10 mouse cellular contexts compared by ENCODE assay signal in the genomic region with DNA sequence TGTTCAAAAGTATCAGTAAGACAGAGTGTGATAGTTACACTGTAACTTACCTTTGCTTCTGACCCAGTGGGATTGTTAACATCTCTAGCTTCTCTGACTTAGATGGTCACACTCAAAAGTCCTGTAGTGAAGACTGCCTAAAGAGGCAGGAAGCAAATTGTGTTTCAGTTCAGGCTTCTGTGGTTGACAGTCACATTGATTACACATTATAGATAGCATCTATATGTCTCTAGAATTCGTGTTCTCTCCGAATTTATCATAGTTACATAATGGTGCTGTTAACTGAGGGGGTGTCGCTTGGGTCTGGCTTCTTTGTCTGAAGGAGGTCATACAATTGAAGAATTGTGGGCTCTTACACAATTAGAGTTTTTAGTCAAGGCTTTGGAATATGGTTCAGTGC. TPM values are rescaled to one million over a fixed set of nuclear protein-coding genes. Genes with fewer than 3 reads are reported as not detected.
DNase-seq lines count a peak whose midpoint lies in the region; ATAC-seq and TF ChIP-seq lines count a peak whose summit lies in the region.
"Had no signal": no experiment of that assay in that cellular context is flagged by ENCODE, and none has a peak within 500 bp of the region (broad histone marks: within the 10 kb centered on the region; RNA-seq: fewer than 3 reads in every experiment).

No protein-coding gene starts in this region.

- intact Hi-C loops in heart, postnatal 14 days (cut with DNase I): loop anchor here (10.0 kb wide), 1 partner anchor 1320 kb away; no protein-coding TSS in a partner anchor

- H3K27ac ChIP-seq in heart, embryonic 10.5 days: 0 out of 2 replicates have a peak overlapping the region, but pooled peaks have one; percentile 99
- no peak overlapping the region for H3K27ac ChIP-seq in ES-E14 (ENCODE audit: insufficient read depth, low read depth, low read length, poor library complexity, severe bottlenecking)
- no peak overlapping the region for H3K27ac ChIP-seq in hindbrain, embryonic 12.5 days
- no peak overlapping the region for H3K27ac ChIP-seq in midbrain, embryonic 10.5 days (replicated peaks)

- H3K36me3 ChIP-seq in heart, embryonic 10.5 days: peaks cover 38% of the 10 kb centered on the region
- H3K36me3 ChIP-seq in ES-E14 (ENCODE audit: control insufficient read depth, insufficient read depth, low read length, poor library complexity, severe bottlenecking): peaks cover 5% of the 10 kb centered on the region
- H3K36me3 ChIP-seq in hindbrain, embryonic 12.5 days: peaks cover 15% of the 10 kb centered on the region
- peaks cover 44% of the 10 kb centered on the region for H3K36me3 ChIP-seq in midbrain, embryonic 10.5 days

- DNase-seq in heart, embryonic 10.5 days (ENCODE audit: low spot score): no peak
- DNase-seq in heart, postnatal 14 days: no peak
- DNase-seq in ES-E14 (ENCODE audit: low read depth, low spot score): no peak
- no peak for DNase-seq in midbrain, embryonic 10.5 days (ENCODE audit: low spot score)
- no peak for DNase-seq in T-cell, adult 2 months (ENCODE audit: low spot score)
- no peak for DNase-seq in urinary bladder, adult 2 months (ENCODE audit: low spot score)
- DNase-seq in cerebellum, postnatal 4 days (ENCODE audit: low spot score in 2 of 2): no peak
- DNase-seq: cerebellum, adult 9-11 months; lung, postnatal 36 days had no signal

- H3K9ac ChIP-seq in ES-E14 (ENCODE audit: insufficient read depth, low read depth, low read length, poor library complexity, severe bottlenecking): no peak overlapping the region
- peak overlapping the region; percentile 96 for H3K9ac ChIP-seq in hindbrain, embryonic 12.5 days

- no peaks in the 10 kb centered on the region for H3K27me3 ChIP-seq in heart, embryonic 10.5 days (ENCODE audit: insufficient read depth, poor library complexity, severe bottlenecking)
- H3K27me3 ChIP-seq in hindbrain, embryonic 12.5 days: no peaks in the 10 kb centered on the region
- no peaks in the 10 kb centered on the region for H3K27me3 ChIP-seq in midbrain, embryonic 10.5 days (ENCODE audit: low read depth, poor library complexity, severe bottlenecking)

- WGBS in heart, embryonic 10.5 days: 51% methylated on average over 3 of the region's 3 CpGs
- 59% methylated on average over 3 of the region's 3 CpGs for WGBS in hindbrain, embryonic 12.5 days
- WGBS in midbrain, embryonic 10.5 days: 76% methylated on average over 3 of the region's 3 CpGs

- in situ Hi-C loops in ES-E14 (cut with MboI; ENCODE audit: low sequenced_read_pairs in 2 of 2, unreplicated experiment in 2 of 2): no loop called here

- H3K4me2 ChIP-seq in hindbrain, embryonic 12.5 days (replicated peaks): peak overlapping the region; percentile 70

- H3K9me3 ChIP-seq in heart, embryonic 10.5 days: no peaks in the 10 kb centered on the region
- no peaks in the 10 kb centered on the region for H3K9me3 ChIP-seq in ES-E14 (ENCODE audit: control insufficient read depth, insufficient read depth, low read depth, low read length)
- H3K9me3 ChIP-seq in hindbrain, embryonic 12.5 days (replicated peaks): no peaks in the 10 kb centered on the region
- H3K9me3 ChIP-seq in midbrain, embryonic 10.5 days (replicated peaks): no peaks in the 10 kb centered on the region

- peak overlapping the region; percentile 99 for H3K4me3 ChIP-seq in heart, embryonic 10.5 days
- peak overlapping the region; percentile 25 to 90; a peak in 3 of 4 replicates for H3K4me3 ChIP-seq in ES-E14 (ENCODE audit: insufficient read depth in 1 of 2, low read depth in 1 of 2, low read length in 2 of 2, poor library complexity in 1 of 2, severe bottlenecking in 1 of 2)
- H3K4me3 ChIP-seq in hindbrain, embryonic 12.5 days: peak overlapping the region; percentile 92
- H3K4me3 ChIP-seq in midbrain, embryonic 10.5 days: peak overlapping the region; percentile 97

- peaks cover 24% of the 10 kb centered on the region; the same call in 1 of the 2 replicates for H3K4me1 ChIP-seq in heart, embryonic 10.5 days
- H3K4me1 ChIP-seq in ES-E14 (ENCODE audit: control insufficient read depth in 2 of 2, insufficient read depth in 2 of 2, low read length in 2 of 2, poor library complexity in 1 of 2): peaks cover 3 to 6% of the 10 kb centered on the region in 2 experiments; a peak in 3 of 4 replicates
- H3K4me1 ChIP-seq in hindbrain, embryonic 12.5 days: peaks cover 29% of the 10 kb centered on the region
- H3K4me1 ChIP-seq in midbrain, embryonic 10.5 days: peaks cover 31% of the 10 kb centered on the region

- ATAC-seq in hindbrain, embryonic 12.5 days (ENCODE audit: low FRiP score): no peak

TF ChIP-seq in ES-E14, 5 proteins besides CTCF, POLR2A, EP300 and RAD21:
- TF ChIP-seq HCFC1 (IDR thresholded peaks at IDR 0.05; ENCODE audit: borderline replicate concordance, insufficient read depth, low read length) (no peak), CHD2 (IDR thresholded peaks at IDR 0.05; ENCODE audit: low read depth, low read length) (no peak)
TF ChIP-seq in ES-E14: peak in this region for 0.

RNA-seq across cellular contexts. Expression of gene Catsper2, which starts 1.5 kb away (rescaled TPM):
- 2.8 and 3.1 TPM in 2 replicates for polyA plus RNA-seq in heart, embryonic 10.5 days (2016; fragmentation: Nextera tagmentation; extraction: Ambion mirVana)
- 1 to 10 TPM; 3.2 to 3.9 TPM for total RNA-seq in heart, postnatal 14 days (2021)
- total RNA-seq in ES-E14 (2012; rRNA removed): 3.3 and 3.7 TPM in 2 replicates
- 3.2 and 4.1 TPM in 2 replicates for polyA plus RNA-seq in hindbrain, embryonic 12.5 days (2016; fragmentation: Nextera tagmentation; extraction: Ambion mirVana)
- polyA plus RNA-seq in midbrain, embryonic 10.5 days (2016; fragmentation: Nextera tagmentation; extraction: Ambion mirVana): 2.7 and 4.1 TPM in 2 replicates
- polyA plus RNA-seq in urinary bladder, adult 2 months (2012; rRNA removed): 2.2 and 2.7 TPM in 2 replicates

RNA-seq across cellular contexts. Expression of gene Pdia3, which starts 1.5 kb away (rescaled TPM):
- 736 and 829 TPM in 2 replicates for polyA plus RNA-seq in heart, embryonic 10.5 days (2016; fragmentation: Nextera tagmentation; extraction: Ambion mirVana)
- 100 to 1,000 TPM; 115 to 150 TPM for total RNA-seq in heart, postnatal 14 days (2021)
- 209 and 251 TPM in 2 replicates for total RNA-seq in ES-E14 (2012; rRNA removed)
- 547 and 563 TPM in 2 replicates for polyA plus RNA-seq in hindbrain, embryonic 12.5 days (2016; fragmentation: Nextera tagmentation; extraction: Ambion mirVana)
- polyA plus RNA-seq in midbrain, embryonic 10.5 days (2016; fragmentation: Nextera tagmentation; extraction: Ambion mirVana): 549 and 624 TPM in 2 replicates
- polyA plus RNA-seq in urinary bladder, adult 2 months (2012; rRNA removed): 173 and 200 TPM in 2 replicates

RNA-seq across cellular contexts. Expression of gene Strc, which starts 28.1 kb away (rescaled TPM):
- polyA plus RNA-seq in heart, embryonic 10.5 days (2016; fragmentation: Nextera tagmentation; extraction: Ambion mirVana): not detected in 2 replicates
- not detected for total RNA-seq in heart, postnatal 14 days (2021)
- 0.09 TPM in 1 of 2 replicates, not detected in the other for total RNA-seq in ES-E14 (2012; rRNA removed)
- polyA plus RNA-seq in hindbrain, embryonic 12.5 days (2016; fragmentation: Nextera tagmentation; extraction: Ambion mirVana): not detected in 2 replicates
- not detected in 2 replicates for polyA plus RNA-seq in midbrain, embryonic 10.5 days (2016; fragmentation: Nextera tagmentation; extraction: Ambion mirVana)
- polyA plus RNA-seq in urinary bladder, adult 2 months (2012; rRNA removed): 0.10 and 0.14 TPM in 2 replicates

RNA-seq across cellular contexts. Expression of gene Ell3, which starts 29.0 kb away (rescaled TPM):
- 2.0 and 3.5 TPM in 2 replicates for polyA plus RNA-seq in heart, embryonic 10.5 days (2016; fragmentation: Nextera tagmentation; extraction: Ambion mirVana)
- total RNA-seq in heart, postnatal 14 days (2021): not detected
- total RNA-seq in ES-E14 (2012; rRNA removed): 7.5 and 16.5 TPM in 2 replicates
- polyA plus RNA-seq in hindbrain, embryonic 12.5 days (2016; fragmentation: Nextera tagmentation; extraction: Ambion mirVana): 3.3 and 5.7 TPM in 2 replicates
- polyA plus RNA-seq in midbrain, embryonic 10.5 days (2016; fragmentation: Nextera tagmentation; extraction: Ambion mirVana): 2.2 and 2.5 TPM in 2 replicates
- 1.1 and 1.3 TPM in 2 replicates for polyA plus RNA-seq in urinary bladder, adult 2 months (2012; rRNA removed)

RNA-seq across cellular contexts. Expression of gene Serf2, which starts 33.9 kb away (rescaled TPM):
- polyA plus RNA-seq in heart, embryonic 10.5 days (2016; fragmentation: Nextera tagmentation; extraction: Ambion mirVana): 503 and 534 TPM in 2 replicates
- 100 to 1,000 TPM; 341 to 387 TPM for total RNA-seq in heart, postnatal 14 days (2021)
- total RNA-seq in ES-E14 (2012; rRNA removed): 428 and 459 TPM in 2 replicates
- polyA plus RNA-seq in hindbrain, embryonic 12.5 days (2016; fragmentation: Nextera tagmentation; extraction: Ambion mirVana): 455 and 463 TPM in 2 replicates
- polyA plus RNA-seq in midbrain, embryonic 10.5 days (2016; fragmentation: Nextera tagmentation; extraction: Ambion mirVana): 488 and 493 TPM in 2 replicates
- polyA plus RNA-seq in urinary bladder, adult 2 months (2012; rRNA removed): 328 and 503 TPM in 2 replicates
